Mouse (Mus musculus) thymus, adult 2 months (tissue): ENCODE measurements at regions not wholly inside any gene's neighbourhood (a gene's known extent, or its start where the extent isn't known, plus 50 kb on each side); places are given as distances from the start of the nearest gene placed in this dataset.

Source experiments
- CTCF ChIP-seq: fragments of 200-500 bp; IDR thresholded peaks from 2 replicates; pipeline ENCODE4 v1.5.1; 2012; ENCODE audit warnings: mild to moderate bottlenecking, control low read depth, low read length, moderate library complexity, borderline replicate concordance; ENCODE audit not compliant: control insufficient read depth, poor library complexity, insufficient read depth; ENCODE audit errors: extremely low read depth
- POLR2A ChIP-seq: fragments of 200-500 bp; IDR thresholded peaks from 2 replicates; pipeline ENCODE4 v1.6.1; 2012; ENCODE audit warnings: mild to moderate bottlenecking, low read length, control low read depth, moderate library complexity; ENCODE audit not compliant: control insufficient read depth, poor library complexity, insufficient read depth; ENCODE audit errors: extremely low read depth

DNA sequence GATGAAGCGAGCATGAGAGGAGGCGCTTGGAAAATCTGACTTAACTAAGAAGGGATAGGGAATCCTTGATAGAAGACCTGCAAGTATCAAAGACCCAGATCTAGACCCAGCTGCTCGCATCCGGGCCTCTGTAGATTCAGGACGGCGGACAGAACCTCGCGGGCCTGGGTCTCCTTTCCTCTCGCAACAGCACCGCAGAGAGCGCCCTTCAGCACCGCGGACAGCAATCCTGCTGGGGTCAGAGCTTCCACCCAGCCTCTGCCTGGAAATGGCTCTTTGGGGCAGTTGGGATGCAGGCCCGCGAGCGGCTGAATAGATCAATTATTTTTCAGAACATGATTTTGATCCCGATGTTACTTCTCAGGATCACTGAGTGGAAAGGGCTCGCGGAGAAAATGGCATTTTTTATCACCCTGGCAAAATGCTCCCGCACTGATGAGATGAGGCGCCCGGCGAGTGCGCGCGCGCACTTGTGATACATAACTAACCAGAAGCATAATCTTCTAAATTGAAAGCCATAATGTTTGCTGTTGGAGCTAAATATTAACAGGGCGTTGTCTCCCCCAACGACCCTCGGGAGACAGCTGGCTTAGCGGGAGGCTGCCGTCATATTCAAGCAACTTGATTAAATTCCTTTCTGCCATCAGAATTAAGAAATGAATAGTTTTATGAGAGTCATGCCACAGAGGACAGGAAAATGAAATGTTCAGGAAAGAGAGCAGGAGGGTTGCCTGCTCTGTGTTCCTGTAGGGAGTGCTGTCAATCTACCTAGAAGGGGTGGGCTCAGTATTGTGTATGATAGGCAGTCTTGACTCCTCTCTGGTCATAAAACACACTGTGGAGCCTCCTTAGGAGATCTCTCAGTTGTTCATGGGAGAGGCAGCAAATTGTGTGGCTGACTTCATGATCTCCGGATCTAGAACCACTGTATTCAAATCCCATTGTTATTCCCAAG is 173.1 kb upstream of the Zc3h12a start:
- TF ChIP-seq POLR2A: no peak
- no peak for TF ChIP-seq CTCF
